Mouse (Mus musculus) lung, embryonic 15.5 days (tissue): Measurements from ENCODE around the gene Ddah1. TPM values are rescaled to one million over a fixed set of nuclear protein-coding genes. Genes with fewer than 3 reads are reported as not detected.

Source experiments
- ATAC-seq: fragments of 200-750 bp; cut with Nextera tagmentation; 2 replicates; pipeline ENCODE4 v1.8.0; 2017; ENCODE audit warnings: moderate number of reproducible peaks, borderline replicate concordance; ENCODE audit not compliant: low FRiP score, low TSS enrichment; ENCODE audit errors: extremely low read depth
- H3K27ac ChIP-seq: fragments of 300-500 bp; sonication (generic); 2 replicates; pipeline ENCODE4 v1.5.1; 2015; ENCODE audit warnings: moderate library complexity, mild to moderate bottlenecking, inconsistent platforms
- H3K27me3 ChIP-seq: fragments of 300-500 bp; sonication (generic); 2 replicates; pipeline ENCODE4 v1.6.1; 2015; ENCODE audit warnings: inconsistent platforms
- H3K36me3 ChIP-seq: fragments of 300-500 bp; sonication (generic); 2 replicates; pipeline ENCODE4 v1.6.1; 2015; ENCODE audit warnings: inconsistent platforms
- H3K4me1 ChIP-seq: fragments of 300-500 bp; sonication (generic); 2 replicates; pipeline ENCODE4 v1.6.1; 2015; ENCODE audit warnings: inconsistent platforms
- H3K4me2 ChIP-seq: fragments of 300-500 bp; sonication (generic); 2 replicates; pipeline ENCODE4 v1.6.1; 2015; ENCODE audit warnings: inconsistent platforms, mild to moderate bottlenecking, moderate library complexity
- H3K4me3 ChIP-seq: fragments of 300-500 bp; sonication (generic); 2 replicates; pipeline ENCODE4 v1.5.1; 2015; ENCODE audit warnings: mild to moderate bottlenecking, inconsistent platforms
- H3K9ac ChIP-seq: fragments of 300-500 bp; sonication (generic); 2 replicates; pipeline ENCODE4 v1.6.1; 2015; ENCODE audit warnings: inconsistent platforms
- H3K9me3 ChIP-seq: fragments of 300-500 bp; sonication (generic); 2 replicates; pipeline ENCODE4 v1.6.1; 2016; ENCODE audit warnings: inconsistent platforms
- WGBS: fragments of 180-500 bp; shearing (Covaris S2); methylation state at CpG from one replicate; pipeline ENCODE4 v1.1.7; 2015; 5-methylcytosine and 5-hydroxymethylcytosine counted together
- polyA plus RNA-seq: library from polyadenylated mRNA; unstranded; fragments of >200 nt; fragmentation: Nextera tagmentation; extraction: Ambion mirVana; gene quantifications from 2 replicates; pipeline ENCODE4 v1.2.1, GENCODE M21; 2015

The Ddah1 gene
- 27.7 and 30.8 TPM in 2 replicates for polyA plus RNA-seq

- peak; percentile 81 for ATAC-seq
- under 1% methylated on average over 96 of the region's 97 CpGs for WGBS
Measured at GRCm38 (mm10) chr3:145758561-145759378, at the start of gene Ddah1. Gene Ddah1, plus strand, starts transcription at chr3:145758675.

GRCm38 (mm10) chr3:145715923-145716322, 42.6 kb upstream of the Ddah1 start:
- no peaks in the 10 kb centered on the region for H3K36me3 ChIP-seq
- no peaks in the 10 kb centered on the region for H3K4me1 ChIP-seq
- 78% methylated on average over 7 of the region's 7 CpGs for WGBS

More at GRCm38 (mm10) chr3:145758561-145759378, at the start of gene Ddah1:
- peaks cover 22% of the 10 kb centered on the region for H3K4me1 ChIP-seq
- H3K4me2 ChIP-seq: peak within 1 kb of the TSS; percentile 100
- no peaks in the 10 kb centered on the region for H3K36me3 ChIP-seq
- H3K9me3 ChIP-seq: no peaks in the 10 kb centered on the region
- H3K9ac ChIP-seq: peak within 1 kb of the TSS; percentile 62
- H3K27ac ChIP-seq: no peak within 1 kb of the TSS
- H3K27me3 ChIP-seq: peaks cover 18% of the 10 kb centered on the region
- H3K4me3 ChIP-seq: peak within 1 kb of the TSS; percentile 65

GRCm38 (mm10) chr3:145719660-145720059, 38.8 kb upstream of the Ddah1 start:
- Histone ChIP-seq H3K36me3 (no peaks in the 10 kb centered on the region), H3K4me1 (no peaks in the 10 kb centered on the region), H3K4me3 (no peak overlapping the region), H3K9me3 (no peaks in the 10 kb centered on the region), H3K4me2 (no peak overlapping the region), H3K9ac (no peak overlapping the region), H3K27ac (no peak overlapping the region), H3K27me3 (no peaks in the 10 kb centered on the region)
- 62% methylated on average over 4 of the region's 4 CpGs for WGBS
- ATAC-seq: no peak

More at GRCm38 (mm10) chr3:145715923-145716322, 42.6 kb upstream of the Ddah1 start:
- H3K9ac ChIP-seq: no peak overlapping the region
- no peak for ATAC-seq
- H3K4me3 ChIP-seq: no peak overlapping the region
- no peak overlapping the region for H3K4me2 ChIP-seq
- H3K27ac ChIP-seq: no peak overlapping the region
- no peaks in the 10 kb centered on the region for H3K27me3 ChIP-seq
- no peaks in the 10 kb centered on the region for H3K9me3 ChIP-seq

GRCm38 (mm10) chr3:145725078-145725477, 33.4 kb upstream of the Ddah1 start:
- no peaks in the 10 kb centered on the region for H3K27me3 ChIP-seq
- no peak overlapping the region for H3K27ac ChIP-seq
- ATAC-seq: no peak
- H3K4me2 ChIP-seq: no peak overlapping the region
- peaks cover 10% of the 10 kb centered on the region; the same call in 1 of the 2 replicates for H3K4me1 ChIP-seq
- H3K4me3 ChIP-seq: no peak overlapping the region
- no peaks in the 10 kb centered on the region for H3K36me3 ChIP-seq
- H3K9me3 ChIP-seq: no peaks in the 10 kb centered on the region
- H3K9ac ChIP-seq: no peak overlapping the region
- 68% methylated on average over 8 of the region's 8 CpGs for WGBS

- Histone ChIP-seq H3K9me3 (no peaks in the 10 kb centered on the region), H3K36me3 (no peaks in the 10 kb centered on the region), H3K4me3 (no peak overlapping the region), H3K9ac (no peak overlapping the region), H3K4me1 (peaks cover 29% of the 10 kb centered on the region), H3K4me2 (no peak overlapping the region), H3K27ac (no peak overlapping the region), H3K27me3 (no peaks in the 10 kb centered on the region)
- ATAC-seq: no peak
- 54% methylated on average over 8 of the region's 8 CpGs for whole genome bisulfite sequencing
Measured at GRCm38 (mm10) chr3:145728336-145728735, 30.1 kb upstream of the Ddah1 start.

- Histone ChIP-seq H3K9me3 (no peaks in the 10 kb centered on the region), H3K27ac (no peak overlapping the region), H3K4me1 (peaks cover 29% of the 10 kb centered on the region), H3K27me3 (no peaks in the 10 kb centered on the region), H3K4me3 (no peak overlapping the region), H3K36me3 (no peaks in the 10 kb centered on the region), H3K4me2 (no peak overlapping the region), H3K9ac (no peak overlapping the region)
- WGBS: 64% methylated on average over 4 of the region's 4 CpGs
- ATAC-seq: 0 out of 2 replicates have a peak, but pooled peaks have one; percentile 56
Measured at GRCm38 (mm10) chr3:145729531-145729930, 28.9 kb upstream of the Ddah1 start.

- no peak overlapping the region for H3K4me2 ChIP-seq
- no peaks in the 10 kb centered on the region for H3K9me3 ChIP-seq
- H3K27me3 ChIP-seq: no peaks in the 10 kb centered on the region
- H3K27ac ChIP-seq: no peak overlapping the region
- WGBS: 15% methylated on average over 3 of the region's 3 CpGs
- no peak overlapping the region for H3K9ac ChIP-seq
- H3K36me3 ChIP-seq: no peaks in the 10 kb centered on the region
- H3K4me1 ChIP-seq: peaks cover 29% of the 10 kb centered on the region
- no peak overlapping the region for H3K4me3 ChIP-seq
- no peak for ATAC-seq
Measured at GRCm38 (mm10) chr3:145730092-145730491, 28.4 kb upstream of the Ddah1 start.

GRCm38 (mm10) chr3:145734857-145735256, 23.6 kb upstream of the Ddah1 start:
- ATAC-seq: no peak
- Histone ChIP-seq H3K27ac (no peak overlapping the region), H3K27me3 (no peaks in the 10 kb centered on the region), H3K4me3 (no peak overlapping the region), H3K9me3 (no peaks in the 10 kb centered on the region), H3K9ac (no peak overlapping the region), H3K4me2 (no peak overlapping the region), H3K36me3 (no peaks in the 10 kb centered on the region), H3K4me1 (peaks cover 20% of the 10 kb centered on the region)
- WGBS: 30% methylated on average over 8 of the region's 8 CpGs

- Histone ChIP-seq H3K4me1 (peaks cover 14% of the 10 kb centered on the region), H3K36me3 (no peaks in the 10 kb centered on the region), H3K9ac (no peak overlapping the region), H3K27me3 (no peaks in the 10 kb centered on the region), H3K9me3 (no peaks in the 10 kb centered on the region), H3K4me2 (no peak overlapping the region), H3K27ac (no peak overlapping the region), H3K4me3 (no peak overlapping the region)
- ATAC-seq: no peak
- 66% methylated on average over 5 of the region's 5 CpGs for WGBS
Measured at GRCm38 (mm10) chr3:145736562-145736961, 21.9 kb upstream of the Ddah1 start.

GRCm38 (mm10) chr3:145738662-145739061, 19.8 kb upstream of the Ddah1 start:
- Histone ChIP-seq H3K36me3 (no peaks in the 10 kb centered on the region), H3K27ac (no peak overlapping the region), H3K4me2 (no peak overlapping the region), H3K9ac (no peak overlapping the region), H3K9me3 (no peaks in the 10 kb centered on the region), H3K27me3 (no peaks in the 10 kb centered on the region), H3K4me1 (no peaks in the 10 kb centered on the region), H3K4me3 (no peak overlapping the region)
- 71% methylated on average over 14 of the region's 14 CpGs for whole genome bisulfite sequencing
- no peak for ATAC-seq

GRCm38 (mm10) chr3:145739904-145740303, 18.6 kb upstream of the Ddah1 start:
- Histone ChIP-seq H3K27me3 (no peaks in the 10 kb centered on the region), H3K9ac (no peak overlapping the region), H3K36me3 (no peaks in the 10 kb centered on the region), H3K9me3 (no peaks in the 10 kb centered on the region), H3K4me2 (no peak overlapping the region), H3K4me1 (no peaks in the 10 kb centered on the region), H3K27ac (no peak overlapping the region), H3K4me3 (no peak overlapping the region)
- no peak for ATAC-seq
- 42% methylated on average over 7 of the region's 7 CpGs for WGBS

- no peak overlapping the region for H3K4me2 ChIP-seq
- no peaks in the 10 kb centered on the region for H3K36me3 ChIP-seq
- no peaks in the 10 kb centered on the region for H3K9me3 ChIP-seq
- H3K4me3 ChIP-seq: no peak overlapping the region
- no peaks in the 10 kb centered on the region for H3K4me1 ChIP-seq
- no peak overlapping the region for H3K9ac ChIP-seq
- H3K27ac ChIP-seq: no peak overlapping the region
- 54% methylated on average over 9 of the region's 9 CpGs for WGBS
- no peak for ATAC-seq
- no peaks in the 10 kb centered on the region for H3K27me3 ChIP-seq
Measured at GRCm38 (mm10) chr3:145743050-145743449, 15.4 kb upstream of the Ddah1 start.
